Mouse (Mus musculus) midbrain, embryonic 16.5 days (tissue): ENCODE data around the gene Gcsh. TPM values are rescaled to one million over a fixed set of nuclear protein-coding genes. Genes with fewer than 3 reads are reported as not detected.

ENCODE experiments used
- ATAC-seq: fragments of 200-750 bp; cut with Nextera tagmentation; 2 replicates; pipeline ENCODE4 v1.8.0; 2017; ENCODE audit warnings: moderate TSS enrichment
- H3K27ac ChIP-seq: fragments of 300-500 bp; sonication (generic); 2 replicates; pipeline ENCODE4 v1.5.1; 2014; ENCODE audit warnings: mild to moderate bottlenecking, low read length, mixed read lengths
- H3K27me3 ChIP-seq: fragments of 300-500 bp; sonication (generic); 2 replicates; pipeline ENCODE4 v1.6.1; 2014; ENCODE audit warnings: low read depth, low read length, mixed read lengths; ENCODE audit not compliant: control insufficient read depth, insufficient read depth
- H3K36me3 ChIP-seq: fragments of 300-500 bp; sonication (generic); 2 replicates; pipeline ENCODE4 v1.6.1; 2014; ENCODE audit warnings: mild to moderate bottlenecking, low read length, moderate library complexity, mixed read lengths; ENCODE audit not compliant: control insufficient read depth, insufficient read depth
- H3K4me1 ChIP-seq: fragments of 300-500 bp; sonication (generic); 2 replicates; pipeline ENCODE4 v1.6.1; 2014; ENCODE audit warnings: mild to moderate bottlenecking, low read length, mixed read lengths; ENCODE audit not compliant: control insufficient read depth, insufficient read depth
- H3K4me2 ChIP-seq: fragments of 300-500 bp; sonication (generic); 2 replicates; pipeline ENCODE4 v1.6.1; 2014; ENCODE audit warnings: mild to moderate bottlenecking, low read length, mixed read lengths
- H3K4me3 ChIP-seq: fragments of 300-500 bp; sonication (generic); 2 replicates; pipeline ENCODE4 v1.5.1; 2014; ENCODE audit warnings: low read depth, mild to moderate bottlenecking, low read length, moderate library complexity, mixed read lengths
- H3K9ac ChIP-seq: fragments of 300-500 bp; sonication (generic); 2 replicates; pipeline ENCODE4 v1.6.1; 2014; ENCODE audit warnings: low read depth, low read length, mixed read lengths
- H3K9me3 ChIP-seq: fragments of 300-500 bp; sonication (generic); replicated peaks from 2 replicates; pipeline ENCODE4 v1.6.1; 2014; ENCODE audit warnings: mild to moderate bottlenecking, low read length, mixed read lengths; ENCODE audit not compliant: control insufficient read depth, poor library complexity, severe bottlenecking
- WGBS: fragments of 180-500 bp; shearing (Covaris S2); extraction: QIAGEN DNeasy Blood & Tissue Kit; methylation state at CpG from one replicate; pipeline ENCODE4 v1.1.7; 2014; 5-methylcytosine and 5-hydroxymethylcytosine counted together
- polyA plus RNA-seq: library from polyadenylated mRNA; unstranded; fragments of >200 nt; fragmentation: Nextera tagmentation; extraction: Ambion mirVana; gene quantifications from 2 replicates; pipeline ENCODE4 v1.2.1, GENCODE M21; 2015

Gcsh gene
- polyA plus RNA-seq, 1 experiment from 2014 or later = 80.2 TPM

- Histone ChIP-seq H3K9me3 (no peaks in the 10 kb centered on the region), H3K9ac (no peak overlapping the region), H3K27me3 (no peaks in the 10 kb centered on the region), H3K4me1 (peaks cover 14% of the 10 kb centered on the region), H3K4me3 (no peak overlapping the region; the same call in 1 of the 2 replicates), H3K27ac (no peak overlapping the region), H3K4me2 (no peak overlapping the region), H3K36me3 (no peaks in the 10 kb centered on the region)
- no peak for ATAC-seq
- WGBS = 76% methylated on average over 12 of the region's 12 CpGs
Measured at GRCm38 (mm10) chr8:116942284-116943058, 50.9 kb downstream of the Gcsh start.

DNA sequence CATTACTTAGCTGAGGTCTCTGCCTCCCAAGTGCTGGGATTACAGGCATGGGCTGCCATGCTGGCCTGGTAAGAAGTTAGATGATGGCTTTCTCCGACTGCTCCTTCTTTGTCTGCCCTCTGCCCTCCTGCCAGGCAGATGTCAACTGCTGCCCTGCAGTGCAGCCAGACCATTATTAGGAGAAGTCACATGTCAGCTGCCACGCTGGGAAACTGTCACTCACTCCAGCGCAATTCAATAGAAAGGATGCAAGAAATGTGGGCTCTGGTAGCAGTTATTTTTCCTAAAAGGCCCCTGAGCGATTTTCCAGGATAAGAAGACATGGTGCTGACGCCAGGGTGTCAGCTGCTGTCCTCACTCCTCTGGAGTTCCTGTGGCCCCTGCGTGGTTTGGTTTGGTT is 57.8 kb downstream of the Gcsh start:
- H3K9ac ChIP-seq = no peak overlapping the region
- H3K4me2 ChIP-seq = no peak overlapping the region
- H3K4me1 ChIP-seq = no peaks in the 10 kb centered on the region
- no peak for ATAC-seq
- no peaks in the 10 kb centered on the region for H3K9me3 ChIP-seq
- no peaks in the 10 kb centered on the region for H3K27me3 ChIP-seq
- WGBS = 39% methylated on average over 6 of the region's 6 CpGs
- H3K36me3 ChIP-seq = no peaks in the 10 kb centered on the region
- no peak overlapping the region for H3K4me3 ChIP-seq
- H3K27ac ChIP-seq = no peak overlapping the region

- Histone ChIP-seq H3K9me3 (no peaks in the 10 kb centered on the region), H3K27me3 (no peaks in the 10 kb centered on the region), H3K4me3 (no peak overlapping the region), H3K36me3 (no peaks in the 10 kb centered on the region), H3K9ac (no peak overlapping the region), H3K27ac (no peak overlapping the region), H3K4me2 (no peak overlapping the region), H3K4me1 (no peaks in the 10 kb centered on the region)
- 95% methylated on average over 4 of the region's 4 CpGs for WGBS
- no peak for ATAC-seq
Measured at GRCm38 (mm10) chr8:116934976-116935375, 58.4 kb downstream of the Gcsh start.

Other genes starting within 250 kb of the Gcsh start
- gene Cmc2, start 72.1 kb downstream of the Gcsh start, polyA plus RNA-seq = 25.7 and 27.3 TPM in 2 replicates
- gene Cenpn, start 71.8 kb downstream of the Gcsh start, polyA plus RNA-seq = 6.4 and 6.9 TPM in 2 replicates
- 20.4 and 20.8 TPM in 2 replicates for gene Atmin, start 50.1 kb downstream of the Gcsh start, polyA plus RNA-seq
- 9.6 and 11.3 TPM in 2 replicates for gene 1700030J22Rik, start 14.6 kb downstream of the Gcsh start, polyA plus RNA-seq
- 0.04 TPM in 1 of 2 replicates, not detected in the other for gene Pkd1l2, start 88.9 kb upstream of the Gcsh start, polyA plus RNA-seq
- gene Bco1, start 102.3 kb upstream of the Gcsh start, polyA plus RNA-seq = 0.35 TPM in 2 replicates
- gene Gan, start 164.6 kb upstream of the Gcsh start, polyA plus RNA-seq = 3.2 and 3.4 TPM in 2 replicates